Mouse (Mus musculus) gastrocnemius, adult 2 months (tissue): Measurements from ENCODE around the gene Pgghg. TPM values are rescaled to one million over a fixed set of nuclear protein-coding genes. Genes with fewer than 3 reads are reported as not detected.

Experiments
- DNase-seq: peaks from one replicate; pipeline ENCODE4 v3.0.0; 2022
- H3K27ac ChIP-seq: fragments of 200-600 bp; 2 replicates; pipeline ENCODE4 v1.8.1; 2022; ENCODE audit warnings: mild to moderate bottlenecking
- H3K4me3 ChIP-seq: fragments of 200-600 bp; 2 replicates; pipeline ENCODE4 v1.8.1; 2022; ENCODE audit warnings: mild to moderate bottlenecking, moderate library complexity
- CTCF ChIP-seq: fragments of 200-600 bp; IDR thresholded peaks from 2 replicates; pipeline ENCODE4 v1.8.1; 2022; ENCODE audit warnings: antibody characterized with exemption, mild to moderate bottlenecking, moderate library complexity
- intact Hi-C: fragments of 180-260 bp; cut with DNase I; formaldehyde crosslinking; loops from one replicate; pipeline ENCODE4 v1.15.1; 2025
- total RNA-seq, 2 experiments: library from RNA; stranded (reverse); gene quantifications; 2 replicates each; pipeline ENCODE4 v1.2.3; 2021

Pgghg gene
- total RNA-seq, 2 experiments from 2014 or later, result 3.8 to 5.6 TPM

DNA sequence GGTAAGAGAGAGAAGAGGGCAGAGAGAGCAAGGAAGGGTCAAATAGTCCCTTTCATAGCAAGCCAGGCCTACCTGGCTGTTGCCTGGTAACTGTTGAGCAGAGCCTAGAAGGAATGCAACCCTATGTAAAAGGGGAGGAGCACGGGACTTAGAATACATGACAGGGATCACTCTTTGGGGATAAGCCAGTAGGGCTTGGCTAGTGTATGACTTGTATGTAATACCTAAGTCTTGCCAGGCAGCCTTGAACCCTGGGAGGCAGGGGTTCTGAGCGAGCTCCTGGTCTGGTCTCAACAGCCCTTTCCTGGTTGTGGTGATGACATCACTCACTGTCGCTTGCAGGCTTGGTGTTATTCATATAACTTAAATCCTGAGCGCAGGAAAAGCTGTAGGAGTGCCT, 47.8 kb downstream of the Pgghg start:
- intact Hi-C loops, result no loop called here
- DNase-seq, result no peak
- no peak overlapping the region for H3K27ac ChIP-seq
- no peak overlapping the region for H3K4me3 ChIP-seq
- no peak for TF ChIP-seq CTCF

DNA sequence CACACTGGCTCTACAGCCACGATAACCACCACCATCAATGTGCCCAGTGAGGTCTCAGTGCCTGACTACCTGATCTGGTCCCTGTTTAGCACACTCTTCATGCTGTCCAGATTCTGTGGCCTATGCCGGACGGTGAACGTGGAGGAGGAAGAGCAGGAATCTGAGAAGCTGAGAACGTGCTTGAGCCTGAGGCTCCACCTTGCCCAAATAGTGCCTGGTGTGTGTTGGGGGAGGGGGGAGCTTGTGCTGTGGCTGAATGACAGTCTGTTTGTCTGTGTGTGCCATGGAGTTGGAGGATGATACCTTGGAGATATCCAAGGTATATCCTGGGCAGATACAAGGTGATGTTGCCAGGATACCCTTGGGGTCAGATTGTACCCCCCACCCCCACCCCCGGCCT, 49.0 kb downstream of the Pgghg start:
- TF ChIP-seq CTCF, result no peak
- no peak for DNase-seq
- intact Hi-C loops, result no loop called here
- H3K4me3 ChIP-seq, result no peak overlapping the region
- no peak overlapping the region for H3K27ac ChIP-seq

DNA sequence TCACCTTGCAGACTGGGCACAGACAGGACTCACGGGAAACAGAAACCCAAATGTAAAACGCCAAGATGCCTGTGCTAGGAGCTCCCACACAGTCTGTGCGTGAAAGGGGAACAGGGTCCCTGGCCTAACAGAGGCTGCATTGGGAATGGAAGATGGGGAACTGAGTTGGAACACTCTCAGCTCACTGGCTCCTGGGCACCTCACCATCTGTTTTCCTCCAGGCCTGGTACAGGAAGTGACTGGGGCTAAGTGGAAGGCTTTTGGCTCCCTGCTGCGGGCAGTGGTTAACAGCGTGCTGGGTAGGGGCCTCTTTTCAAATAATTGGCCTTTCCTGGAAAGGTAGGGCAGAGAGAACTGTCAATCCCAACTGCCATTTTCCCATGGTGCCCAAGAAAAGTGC, 49.4 kb downstream of the Pgghg start:
- no peak for TF ChIP-seq CTCF
- Histone ChIP-seq H3K27ac (no peak overlapping the region), H3K4me3 (no peak overlapping the region)
- intact Hi-C loops, result no loop called here
- no peak for DNase-seq

DNA sequence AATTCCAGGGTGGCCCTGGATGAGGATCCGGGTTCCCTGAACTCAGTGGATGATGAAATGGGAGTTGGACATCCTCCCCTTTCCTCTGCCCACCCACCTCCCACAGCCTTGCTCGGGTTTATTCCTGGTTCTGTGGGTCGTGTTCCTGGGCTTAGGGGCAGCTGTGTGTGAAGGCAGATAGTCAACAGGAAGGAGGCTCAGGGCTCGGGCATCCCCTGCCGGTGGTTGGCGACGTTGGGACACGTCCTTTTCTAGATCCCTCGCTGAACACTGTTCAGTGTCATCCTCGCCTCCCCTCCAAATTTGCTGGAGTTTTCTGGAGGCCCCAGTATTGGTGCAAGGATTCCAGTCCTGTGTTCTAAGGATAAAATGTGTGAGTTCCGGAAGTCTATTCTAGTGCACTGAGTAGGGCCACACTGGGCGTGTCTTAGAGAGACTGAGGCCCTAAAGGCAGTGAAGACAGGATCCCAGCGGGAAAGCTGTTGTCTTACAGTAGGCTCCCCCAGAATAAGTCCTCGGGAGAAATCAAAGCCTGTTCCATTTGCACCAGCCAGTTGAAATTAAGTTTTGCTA, 50.0 kb downstream of the Pgghg start:
- Histone ChIP-seq H3K4me3 (no peak overlapping the region), H3K27ac (no peak overlapping the region)
- intact Hi-C loops, result no loop called here
- no peak for TF ChIP-seq CTCF
- no peak for DNase-seq

Other genes starting within 250 kb of the Pgghg start
- not detected for gene Olfr541, start 244.1 kb upstream of the Pgghg start, total RNA-seq
- 1 to 10 TPM; 2.6 to 8.8 TPM for gene Cyp2e1, start 177.7 kb upstream of the Pgghg start, total RNA-seq
- gene Syce1, start 153.5 kb upstream of the Pgghg start, total RNA-seq, result not detected
- not detected for gene Zfp941, start 119.2 kb upstream of the Pgghg start, total RNA-seq
- gene Urah, start 106.4 kb upstream of the Pgghg start, total RNA-seq, result not detected
- gene Scgb1c1, start 95.8 kb upstream of the Pgghg start, total RNA-seq, result not detected
- not detected for gene Odf3, start 93.6 kb upstream of the Pgghg start, total RNA-seq
- not detected for gene Gm45785, start 85.1 kb upstream of the Pgghg start, total RNA-seq
- gene Ric8a, start 84.4 kb upstream of the Pgghg start, total RNA-seq, result 10 to 100 TPM; 12.7 TPM
- 1 to 10 TPM; 6.0 to 6.9 TPM for gene Bet1l, start 83.8 kb upstream of the Pgghg start, total RNA-seq
- 10 to 100 TPM; 84.5 to 89.3 TPM for gene Psmd13, start 59.4 kb upstream of the Pgghg start, total RNA-seq
- gene Sirt3, start 59.1 kb upstream of the Pgghg start, total RNA-seq, result 10 to 100 TPM; 20.4 to 27.3 TPM
- gene Cox8b, start 40.9 kb upstream of the Pgghg start, total RNA-seq, result 1,000 to 10,000 TPM; 2,055 to 2,295 TPM
- not detected for gene Nlrp6, start 20.5 kb upstream of the Pgghg start, total RNA-seq
- gene Ifitm5, start 8.9 kb downstream of the Pgghg start, total RNA-seq, result under 1 TPM in 1 of 2 experiments, not detected in 1; 0.33 TPM
- not detected for gene Gm45717, start 14.5 kb downstream of the Pgghg start, total RNA-seq
- gene Ifitm2, start 14.6 kb downstream of the Pgghg start, total RNA-seq, result 10 to 100 TPM; 42.2 to 82.6 TPM
- gene Ifitm1, start 25.8 kb downstream of the Pgghg start, total RNA-seq, result 1 to 10 TPM in 1 of 2 experiments, under 1 TPM in 1; 0.69 to 1.4 TPM
- 10 to 100 TPM; 30.8 to 49.0 TPM for gene Ifitm3, start 69.4 kb downstream of the Pgghg start, total RNA-seq
- not detected for gene Ifitm6, start 76.5 kb downstream of the Pgghg start, total RNA-seq
- gene Gm17387, start 87.7 kb downstream of the Pgghg start, total RNA-seq, result not detected
- under 1 TPM; 0.17 to 0.18 TPM for gene B4galnt4, start 119.7 kb downstream of the Pgghg start, total RNA-seq
- not detected for gene Pkp3, start 136.8 kb downstream of the Pgghg start, total RNA-seq
- 1 to 10 TPM; 1.7 TPM for gene Sigirr, start 159.2 kb downstream of the Pgghg start, total RNA-seq
- gene Ano9, start 176.4 kb downstream of the Pgghg start, total RNA-seq, result not detected
- gene Ptdss2, start 181.0 kb downstream of the Pgghg start, total RNA-seq, result 10 to 100 TPM; 19.5 to 20.5 TPM
- gene Rnh1, start 231.5 kb downstream of the Pgghg start, total RNA-seq, result 10 to 100 TPM; 46.5 to 50.9 TPM